Mouse (Mus musculus) forebrain, embryonic 16.5 days (tissue): Measurements from ENCODE around the gene Myo1d. TPM values are rescaled to one million over a fixed set of nuclear protein-coding genes. Genes with fewer than 3 reads are reported as not detected.

Source experiments
- ATAC-seq: fragments of 200-750 bp; cut with Nextera tagmentation; 2 replicates; pipeline ENCODE4 v1.8.0; 2017; ENCODE audit warnings: mild to moderate bottlenecking, moderate library complexity
- H3K27ac ChIP-seq: fragments of 300-500 bp; sonication (generic); 2 replicates; pipeline ENCODE4 v1.5.1; 2014; ENCODE audit warnings: low read length, control low read depth
- H3K27me3 ChIP-seq: fragments of 300-500 bp; sonication (generic); replicated peaks from 2 replicates; pipeline ENCODE4 v1.6.1; 2014; ENCODE audit warnings: low read length; ENCODE audit not compliant: control insufficient read depth, insufficient read depth
- H3K36me3 ChIP-seq: fragments of 300-500 bp; sonication (generic); 2 replicates; pipeline ENCODE4 v1.6.1; 2014; ENCODE audit not compliant: control insufficient read depth, insufficient read depth
- H3K4me1 ChIP-seq: fragments of 300-500 bp; sonication (generic); replicated peaks from 2 replicates; pipeline ENCODE4 v1.6.1; 2014; ENCODE audit warnings: low read length; ENCODE audit not compliant: control insufficient read depth, insufficient read depth
- H3K4me2 ChIP-seq: fragments of 300-500 bp; sonication (generic); 2 replicates; pipeline ENCODE4 v1.6.1; 2014; ENCODE audit warnings: mild to moderate bottlenecking, low read length, control low read depth
- H3K4me3 ChIP-seq: fragments of 300-500 bp; sonication (generic); replicated peaks from 2 replicates; pipeline ENCODE4 v1.5.1; 2014; ENCODE audit warnings: mild to moderate bottlenecking, low read length, control low read depth
- H3K9ac ChIP-seq: fragments of 300-500 bp; sonication (generic); replicated peaks from 2 replicates; pipeline ENCODE4 v1.6.1; 2014; ENCODE audit warnings: low read depth, low read length, control low read depth
- H3K9me3 ChIP-seq: fragments of 300-500 bp; sonication (generic); 2 replicates; pipeline ENCODE4 v1.6.1; 2016; ENCODE audit warnings: low read length; ENCODE audit not compliant: control insufficient read depth
- WGBS: fragments of 180-500 bp; shearing (Covaris S2); extraction: QIAGEN DNeasy Blood & Tissue Kit; methylation state at CpG from one replicate; pipeline ENCODE4 v1.1.7; 2014; 5-methylcytosine and 5-hydroxymethylcytosine counted together
- polyA plus RNA-seq: library from polyadenylated mRNA; unstranded; fragments of >200 nt; fragmentation: Nextera tagmentation; extraction: Ambion mirVana; gene quantifications from 2 replicates; pipeline ENCODE4 v1.2.1, GENCODE M21; 2015

The Myo1d gene
- polyA plus RNA-seq, 1 experiment from 2014 or later = 2.2 TPM

- WGBS = 2% methylated on average over 7 of the region's 7 CpGs
- Histone ChIP-seq H3K4me3 (peak overlapping the region; percentile 31), H3K27ac (peak overlapping the region; percentile 96), H3K4me2 (peak overlapping the region; percentile 49), H3K9me3 (no peaks in the 10 kb centered on the region), H3K9ac (peak overlapping the region; percentile 20), H3K27me3 (no peaks in the 10 kb centered on the region), H3K36me3 (no peaks in the 10 kb centered on the region), H3K4me1 (peaks cover 17% of the 10 kb centered on the region)
- ATAC-seq = peak; percentile 89
Measured at GRCm38 (mm10) chr11:80623038-80623380, 156.8 kb downstream of the Myo1d start.

- H3K36me3 ChIP-seq = no peaks in the 10 kb centered on the region
- no peaks in the 10 kb centered on the region for H3K9me3 ChIP-seq
- H3K27me3 ChIP-seq = no peaks in the 10 kb centered on the region
- peak overlapping the region; percentile 20 for H3K9ac ChIP-seq
- peak overlapping the region; percentile 49 for H3K4me2 ChIP-seq
- ATAC-seq = peak; percentile 92
- 2% methylated on average over 11 of the region's 11 CpGs for WGBS
- H3K27ac ChIP-seq = peak overlapping the region; percentile 96
- peak overlapping the region; percentile 31 for H3K4me3 ChIP-seq
- H3K4me1 ChIP-seq = peaks cover 17% of the 10 kb centered on the region
Measured at GRCm38 (mm10) chr11:80622233-80623037, 157.4 kb downstream of the Myo1d start.

GRCm38 (mm10) chr11:80614949-80615725 lies 164.7 kb downstream of the Myo1d start:
- no peak overlapping the region for H3K27ac ChIP-seq

GRCm38 (mm10) chr11:80614418-80614817 lies 165.4 kb downstream of the Myo1d start:
- H3K27ac ChIP-seq = no peak overlapping the region
- H3K4me2 ChIP-seq = no peak overlapping the region

More at GRCm38 (mm10) chr11:80614949-80615725, 164.7 kb downstream of the Myo1d start:
- no peak for ATAC-seq
- Histone ChIP-seq H3K9me3 (no peaks in the 10 kb centered on the region), H3K4me1 (0 out of 2 replicates have a peak, but pooled peaks cover 3% of the 10 kb centered on the region), H3K4me2 (no peak overlapping the region), H3K36me3 (no peaks in the 10 kb centered on the region), H3K9ac (no peak overlapping the region), H3K4me3 (no peak overlapping the region), H3K27me3 (no peaks in the 10 kb centered on the region)
- 46% methylated on average over 6 of the region's 6 CpGs for WGBS

DNA sequence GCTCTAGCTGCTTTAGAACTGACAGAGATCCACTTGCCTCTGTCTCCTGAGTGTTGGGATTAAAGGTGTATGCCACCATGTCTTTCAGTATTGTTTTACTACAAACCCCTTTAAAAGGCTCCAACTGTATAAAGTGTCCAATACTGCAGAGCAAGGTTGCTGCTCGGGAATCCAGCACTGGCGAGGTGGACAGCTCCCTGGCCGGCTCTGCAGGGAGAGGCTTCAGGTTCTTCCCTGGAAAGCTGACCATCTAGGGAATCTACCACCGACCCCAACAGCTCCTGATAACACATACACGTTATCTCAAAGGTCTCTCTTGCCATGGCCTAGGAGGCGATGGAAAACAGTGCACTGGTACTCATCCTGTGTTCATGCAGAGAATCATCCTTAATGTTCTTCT lies 166.3 kb downstream of the Myo1d start:
- Histone ChIP-seq H3K4me2 (no peak overlapping the region), H3K4me3 (no peak overlapping the region), H3K36me3 (no peaks in the 10 kb centered on the region), H3K27me3 (no peaks in the 10 kb centered on the region), H3K4me1 (0 out of 2 replicates have a peak, but pooled peaks cover 3% of the 10 kb centered on the region), H3K9me3 (no peaks in the 10 kb centered on the region), H3K9ac (no peak overlapping the region), H3K27ac (no peak overlapping the region)
- WGBS = 24% methylated on average over 6 of the region's 6 CpGs
- ATAC-seq = no peak

More at GRCm38 (mm10) chr11:80614418-80614817, 165.4 kb downstream of the Myo1d start:
- H3K4me1 ChIP-seq = 0 out of 2 replicates have a peak, but pooled peaks cover 3% of the 10 kb centered on the region
- H3K9ac ChIP-seq = no peak overlapping the region
- ATAC-seq = 0 out of 2 replicates have a peak, but pooled peaks have one; percentile 45
- H3K36me3 ChIP-seq = no peaks in the 10 kb centered on the region
- H3K9me3 ChIP-seq = no peaks in the 10 kb centered on the region
- WGBS = 25% methylated on average over 5 of the region's 5 CpGs
- H3K27me3 ChIP-seq = no peaks in the 10 kb centered on the region
- H3K4me3 ChIP-seq = no peak overlapping the region

DNA sequence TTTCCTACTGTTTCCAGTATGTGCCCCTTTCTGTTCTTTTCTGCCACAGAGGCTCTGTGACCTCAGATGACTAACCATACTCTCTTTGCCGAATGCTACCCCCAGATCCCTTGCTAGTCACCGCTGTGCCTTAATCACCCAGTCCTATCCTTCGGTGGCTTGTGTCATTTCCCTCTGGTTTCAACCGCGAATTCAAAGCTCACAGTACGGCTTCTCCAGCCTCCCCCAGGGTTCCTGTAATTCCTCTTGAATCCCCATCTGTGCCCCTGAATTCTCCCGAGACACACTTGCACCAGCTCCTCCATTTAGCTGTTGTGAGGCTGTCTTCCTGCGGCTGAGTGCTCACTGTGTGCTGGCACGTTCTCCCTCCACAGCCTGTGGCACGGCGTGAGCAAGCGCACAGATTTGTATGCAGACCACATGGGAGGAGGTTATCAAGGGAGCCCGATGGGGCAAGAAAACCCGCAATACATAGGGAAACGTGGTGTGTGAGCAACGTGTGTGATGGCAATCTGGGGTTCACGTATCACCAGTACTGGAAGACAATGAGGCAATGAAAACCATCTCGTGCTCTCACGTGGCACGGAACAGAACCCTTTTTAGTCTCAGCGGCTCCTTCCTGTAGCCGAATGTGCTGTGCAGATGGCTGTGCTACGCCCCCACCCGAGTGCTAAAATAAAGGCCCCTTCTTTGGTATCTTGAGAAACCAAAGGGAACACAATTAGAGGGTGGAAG lies 177.0 kb downstream of the Myo1d start:
- peaks cover 25% of the 10 kb centered on the region for H3K4me1 ChIP-seq
- peak overlapping the region; percentile 28 for H3K4me3 ChIP-seq
- H3K36me3 ChIP-seq = no peaks in the 10 kb centered on the region
- peak overlapping the region; percentile 50 for H3K9ac ChIP-seq
- H3K4me2 ChIP-seq = peak overlapping the region; percentile 53
- H3K27me3 ChIP-seq = no peaks in the 10 kb centered on the region
- no peaks in the 10 kb centered on the region for H3K9me3 ChIP-seq
- H3K27ac ChIP-seq = peak overlapping the region; percentile 85
- under 1% methylated on average over 24 of the region's 24 CpGs for WGBS
- ATAC-seq = peak; percentile 90

DNA sequence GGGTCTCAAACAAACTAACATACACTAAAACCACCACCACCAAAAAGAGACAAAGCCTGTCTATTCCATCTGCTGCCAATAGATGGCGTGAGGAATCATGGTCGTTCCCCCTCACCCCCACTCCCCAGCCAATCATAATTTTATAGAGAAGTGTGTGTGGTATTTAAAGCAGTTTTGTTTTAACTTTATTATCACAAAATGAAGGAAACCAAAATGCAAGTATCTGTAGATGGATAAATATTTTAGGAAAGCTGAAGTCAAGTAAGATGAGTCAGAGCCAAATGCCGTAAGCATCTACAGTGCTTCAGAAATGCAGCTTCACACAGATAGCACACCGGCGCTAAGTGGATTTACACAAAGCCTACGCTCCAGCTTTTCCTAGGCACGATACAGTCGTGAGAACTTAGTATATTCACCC lies 177.8 kb downstream of the Myo1d start:
- H3K27ac ChIP-seq = peak overlapping the region; percentile 85

DNA sequence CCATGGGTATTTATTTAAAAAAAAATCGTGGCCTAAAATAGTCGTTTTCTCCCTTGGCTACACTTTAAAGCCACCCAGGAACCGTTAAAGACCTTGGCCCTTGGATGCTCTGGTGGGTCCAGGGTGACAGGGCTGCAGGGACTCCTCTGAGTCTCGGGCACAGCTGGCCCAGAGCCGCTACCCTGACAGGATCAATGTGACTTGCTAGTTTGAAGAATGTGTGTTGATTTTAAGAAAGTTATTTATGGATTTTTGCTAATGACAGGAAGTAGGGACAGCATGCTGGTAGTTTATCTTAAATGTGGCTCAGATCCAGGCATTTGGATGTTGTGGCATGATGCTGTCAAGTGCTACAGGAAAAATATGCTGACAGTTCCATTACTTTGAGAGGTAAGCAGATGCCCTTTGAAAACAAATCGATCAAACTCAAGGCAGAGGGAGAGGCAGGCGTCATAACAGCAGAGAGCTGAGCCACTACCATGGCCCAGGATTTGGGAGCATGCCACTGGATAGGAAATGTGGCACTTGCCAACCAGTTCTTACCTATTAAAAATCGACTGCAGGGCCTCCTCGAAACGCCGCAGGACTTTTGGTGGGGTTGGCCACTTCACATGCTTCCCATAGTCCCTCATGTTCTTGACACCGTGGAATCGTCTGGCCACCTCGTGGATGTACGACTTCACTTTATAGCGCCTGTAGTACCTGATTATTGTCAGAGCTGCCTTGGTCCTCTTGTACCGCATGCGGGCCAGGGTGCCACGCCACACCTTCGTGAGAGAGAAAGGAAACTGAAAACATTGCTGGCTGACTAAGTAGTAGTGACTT lies 178.6 kb downstream of the Myo1d start:
- Histone ChIP-seq H3K36me3 (no peaks in the 10 kb centered on the region), H3K27ac (peak overlapping the region; percentile 41)
- no peak for ATAC-seq

More for the DNA sequence above, 177.8 kb downstream of the Myo1d start:
- WGBS = 14% methylated on average over 8 of the region's 8 CpGs
- Histone ChIP-seq H3K9me3 (no peaks in the 10 kb centered on the region), H3K4me3 (no peak overlapping the region), H3K4me2 (peak overlapping the region; percentile 53), H3K27me3 (no peaks in the 10 kb centered on the region), H3K9ac (0 out of 2 replicates have a peak overlapping the region, but pooled peaks have one; percentile 50), H3K4me1 (peaks cover 25% of the 10 kb centered on the region), H3K36me3 (no peaks in the 10 kb centered on the region)
- peak; percentile 45; the same call in 1 of the 2 replicates for ATAC-seq

More for the DNA sequence above, 178.6 kb downstream of the Myo1d start:
- 70% methylated on average over 20 of the region's 20 CpGs for WGBS
- H3K4me2 ChIP-seq = no peak overlapping the region
- peaks cover 25% of the 10 kb centered on the region for H3K4me1 ChIP-seq
- no peaks in the 10 kb centered on the region for H3K27me3 ChIP-seq
- no peaks in the 10 kb centered on the region for H3K9me3 ChIP-seq
- no peak overlapping the region for H3K9ac ChIP-seq
- no peak overlapping the region for H3K4me3 ChIP-seq
